Mouse (Mus musculus) neutrophil, adult 5-6 weeks (primary cell): ENCODE results near the gene Mogat2. TPM values are rescaled to one million over a fixed set of nuclear protein-coding genes. Genes with fewer than 3 reads are reported as not detected.

Experiments used
- ATAC-seq: fragments of 151-379, 151-347 bp; 2 replicates; pipeline ENCODE4 v1.8.0; 2017; ENCODE audit warnings: mild to moderate bottlenecking, moderate TSS enrichment; ENCODE audit not compliant: insufficient number of reproducible peaks, poor library complexity, low FRiP score, severe bottlenecking; ENCODE audit errors: extremely low read depth
- total RNA-seq: library from RNA; stranded (forward); fragments of 200-1000 nt; gene quantifications from 2 replicates; pipeline ENCODE4 v1.2.3, GENCODE M21; 2017

Mogat2 gene
- total RNA-seq, 1 experiment from 2014 or later: not detected

DNA sequence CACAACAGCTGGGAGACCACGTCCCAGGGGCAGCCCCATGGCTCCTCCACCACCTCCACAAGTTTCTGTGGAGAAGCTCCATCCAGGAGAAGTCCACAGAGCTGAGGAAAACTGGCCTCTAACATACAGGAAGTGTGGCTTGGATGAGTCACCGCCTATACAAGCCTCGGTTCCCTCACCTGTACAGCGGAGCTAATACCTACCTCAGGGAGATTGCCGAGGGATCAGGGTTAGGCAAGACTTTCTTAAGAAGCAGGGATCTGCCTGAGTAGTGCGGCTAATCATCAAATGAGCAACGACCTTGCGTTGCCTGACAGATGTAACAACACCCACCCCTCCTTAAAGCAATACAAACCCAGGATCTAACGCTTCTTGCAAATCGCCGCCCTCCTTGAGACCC lies 63.3 kb downstream of the Mogat2 start:
- ATAC-seq: no peak

DNA sequence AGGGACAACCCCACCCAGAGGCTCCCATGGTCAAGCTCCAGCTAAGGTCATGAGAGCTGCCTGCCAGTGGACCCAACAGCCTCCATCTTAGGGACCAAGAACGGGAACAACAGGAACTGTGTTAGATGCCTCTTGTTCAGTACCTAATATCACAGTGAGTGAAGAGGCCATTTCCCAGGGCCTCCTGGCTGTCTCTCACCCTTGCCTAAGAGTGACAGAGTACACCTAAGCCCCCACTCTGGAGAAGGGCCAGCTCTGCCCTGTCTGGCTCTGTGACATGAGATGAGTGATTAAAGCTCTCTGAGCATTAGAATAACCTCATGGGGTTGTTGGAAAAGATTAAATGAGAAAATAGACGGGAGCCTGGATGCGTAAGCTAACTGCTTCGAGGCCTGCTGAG lies 64.4 kb downstream of the Mogat2 start:
- no peak for ATAC-seq

- ATAC-seq: peak; percentile 25; the same call in 1 of the 2 replicates
Measured at GRCm38 (mm10) chr7:99172898-99173297, 65.5 kb downstream of the Mogat2 start.

DNA sequence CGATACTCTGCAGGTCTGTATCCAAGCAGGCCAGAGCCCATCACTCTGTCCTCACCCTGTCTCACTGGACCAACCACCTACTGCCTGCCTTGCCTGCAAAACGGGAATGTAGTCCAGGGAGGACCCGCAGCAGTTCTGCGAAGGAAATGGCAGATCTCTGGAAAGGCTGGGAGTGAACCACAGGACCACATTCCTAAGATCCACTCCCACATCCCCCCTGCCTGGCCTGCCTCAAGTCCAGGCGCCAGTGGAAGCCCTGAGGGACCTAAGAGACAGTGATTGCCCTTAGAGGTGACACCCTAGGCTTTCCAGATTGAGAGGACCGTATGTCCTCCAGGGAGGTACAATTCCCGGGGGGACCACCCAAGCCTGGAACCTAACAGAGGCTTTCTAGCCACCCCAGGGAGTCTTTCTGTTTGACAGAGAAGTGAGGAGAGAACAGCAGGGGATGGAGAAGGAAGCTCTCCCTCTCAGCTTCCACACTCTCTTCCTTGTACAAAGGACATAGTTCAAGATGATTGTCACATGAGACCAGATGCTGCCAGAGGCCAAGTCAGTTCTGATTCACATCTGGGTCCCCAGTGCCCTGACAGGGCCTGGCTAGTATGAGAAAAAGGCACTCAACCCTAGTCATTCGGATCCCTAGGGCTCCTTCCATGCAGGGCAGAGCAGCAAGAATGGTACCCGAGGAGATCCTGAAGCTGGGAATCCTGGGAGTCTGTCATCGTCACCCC lies 66.5 kb downstream of the Mogat2 start:
- no peak for ATAC-seq

DNA sequence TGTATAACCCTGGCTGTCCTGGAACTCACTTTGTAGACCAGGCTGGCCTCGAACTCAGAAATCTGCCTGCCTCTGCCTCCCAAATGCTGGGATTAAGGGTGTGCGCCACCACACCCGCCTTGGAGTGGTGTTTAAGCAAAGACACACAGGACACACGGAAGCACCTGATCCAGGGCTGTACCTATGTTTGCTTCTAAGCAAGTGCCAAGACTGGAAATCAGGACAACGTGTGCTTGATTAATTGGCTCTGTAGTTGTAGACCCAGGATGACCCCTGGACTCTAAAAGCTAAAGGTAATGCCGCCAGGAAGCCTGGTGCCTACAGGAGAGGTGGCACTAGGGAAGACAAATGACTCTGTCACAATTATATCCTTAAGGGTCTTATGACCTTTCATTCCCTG lies 67.9 kb downstream of the Mogat2 start:
- no peak for ATAC-seq

- ATAC-seq: no peak
Measured at GRCm38 (mm10) chr7:99169717-99170403, 68.6 kb downstream of the Mogat2 start.

Other genes starting within 250 kb of the Mogat2 start
- 90.1 and 93.1 TPM in 2 replicates for gene Uvrag, start 97.5 kb downstream of the Mogat2 start, total RNA-seq
- gene Dgat2, start 55.9 kb downstream of the Mogat2 start, total RNA-seq: 26.4 and 28.5 TPM in 2 replicates
- 0.37 and 0.93 TPM in 2 replicates for gene Map6, start 28.8 kb upstream of the Mogat2 start, total RNA-seq
- gene Serpinh1, start 114.6 kb upstream of the Mogat2 start, total RNA-seq: 0.58 TPM in 1 of 2 replicates, not detected in the other
- gene Gdpd5, start 142.8 kb upstream of the Mogat2 start, total RNA-seq: 0.35 and 1.7 TPM in 2 replicates
- not detected in 2 replicates for gene Klhl35, start 227.4 kb upstream of the Mogat2 start, total RNA-seq
- gene Rps3, start 245.1 kb upstream of the Mogat2 start, total RNA-seq: 1,085 and 1,169 TPM in 2 replicates